Mouse (Mus musculus): ENCODE data around the gene Ctdnep1. TPM values are rescaled to one million over a fixed set of nuclear protein-coding genes. Genes with fewer than 3 reads are reported as not detected.

Ctdnep1 gene
- polyA plus RNA-seq, 1 experiment from 2014 or later = 20.3 TPM

- H3K27me3 ChIP-seq (ENCODE audit: control insufficient read depth, insufficient read depth, low read length) = no peaks in the 10 kb centered on the region
These were observed 47.6 kb downstream of the Ctdnep1 start for GRCm38 (mm10) chr11:70028401-70029129.

GRCm38 (mm10) chr11:70029130-70029801 is 48.3 kb downstream of the Ctdnep1 start:
- Histone ChIP-seq H3K4me2 (peak overlapping the region; percentile 60), H3K9ac (ENCODE audit: low read depth, low read length) (no peak overlapping the region), H3K9me3 (replicated peaks; ENCODE audit: control insufficient read depth, low read length) (no peaks in the 10 kb centered on the region), H3K4me1 (ENCODE audit: control insufficient read depth, insufficient read depth, low read length) (peaks cover 38% of the 10 kb centered on the region), H3K4me3 (ENCODE audit: low read depth, low read length) (peak overlapping the region; percentile 24), H3K36me3 (ENCODE audit: control insufficient read depth, insufficient read depth, low read length) (peaks cover 8% of the 10 kb centered on the region; the same call in 1 of the 2 replicates), H3K27ac (ENCODE audit: low read depth, low read length) (0 out of 2 replicates have a peak overlapping the region, but pooled peaks have one; percentile 32), H3K27me3 (ENCODE audit: control insufficient read depth, insufficient read depth, low read length) (no peaks in the 10 kb centered on the region)
- WGBS (ENCODE audit: insufficient replicate concordance) = under 1% methylated on average over 20 of the region's 20 CpGs
- peak; percentile 71 for ATAC-seq (replicated peaks; ENCODE audit: insufficient number of reproducible peaks, low FRiP score, low TSS enrichment)

More at GRCm38 (mm10) chr11:70028401-70029129, 47.6 kb downstream of the Ctdnep1 start:
- WGBS (ENCODE audit: insufficient replicate concordance) = 27% methylated on average over 12 of the region's 12 CpGs
- peaks cover 38% of the 10 kb centered on the region for H3K4me1 ChIP-seq (ENCODE audit: control insufficient read depth, insufficient read depth, low read length)
- H3K9me3 ChIP-seq (replicated peaks; ENCODE audit: control insufficient read depth, low read length) = no peaks in the 10 kb centered on the region
- peaks cover 8% of the 10 kb centered on the region; the same call in 1 of the 2 replicates for H3K36me3 ChIP-seq (ENCODE audit: control insufficient read depth, insufficient read depth, low read length)
- H3K9ac ChIP-seq (ENCODE audit: low read depth, low read length) = no peak overlapping the region
- peak overlapping the region; percentile 60 for H3K4me2 ChIP-seq
- peak overlapping the region; percentile 24; the same call in 1 of the 2 replicates for H3K4me3 ChIP-seq (ENCODE audit: low read depth, low read length)
- no peak for ATAC-seq (replicated peaks; ENCODE audit: insufficient number of reproducible peaks, low FRiP score, low TSS enrichment)
- H3K27ac ChIP-seq (ENCODE audit: low read depth, low read length) = 0 out of 2 replicates have a peak overlapping the region, but pooled peaks have one; percentile 32

GRCm38 (mm10) chr11:70029829-70030550 is 49.0 kb downstream of the Ctdnep1 start:
- WGBS (ENCODE audit: insufficient replicate concordance) = 54% methylated on average over 11 of the region's 11 CpGs
- no peaks in the 10 kb centered on the region for H3K27me3 ChIP-seq (ENCODE audit: control insufficient read depth, insufficient read depth, low read length)
- peak overlapping the region; percentile 60 for H3K4me2 ChIP-seq
- no peaks in the 10 kb centered on the region for H3K9me3 ChIP-seq (replicated peaks; ENCODE audit: control insufficient read depth, low read length)
- no peak overlapping the region for H3K9ac ChIP-seq (ENCODE audit: low read depth, low read length)
- H3K4me3 ChIP-seq (ENCODE audit: low read depth, low read length) = peak overlapping the region; percentile 24
- H3K4me1 ChIP-seq (ENCODE audit: control insufficient read depth, insufficient read depth, low read length) = peaks cover 38% of the 10 kb centered on the region
- no peak for ATAC-seq (replicated peaks; ENCODE audit: insufficient number of reproducible peaks, low FRiP score, low TSS enrichment)
- no peak overlapping the region for H3K27ac ChIP-seq (ENCODE audit: low read depth, low read length)
- peaks cover 8% of the 10 kb centered on the region; the same call in 1 of the 2 replicates for H3K36me3 ChIP-seq (ENCODE audit: control insufficient read depth, insufficient read depth, low read length)

GRCm38 (mm10) chr11:70030651-70031320 is 49.8 kb downstream of the Ctdnep1 start:
- Histone ChIP-seq H3K9me3 (replicated peaks; ENCODE audit: control insufficient read depth, low read length) (no peaks in the 10 kb centered on the region), H3K4me1 (ENCODE audit: control insufficient read depth, insufficient read depth, low read length) (peaks cover 36% of the 10 kb centered on the region), H3K4me3 (ENCODE audit: low read depth, low read length) (no peak overlapping the region), H3K4me2 (no peak overlapping the region), H3K27me3 (ENCODE audit: control insufficient read depth, insufficient read depth, low read length) (no peaks in the 10 kb centered on the region), H3K9ac (ENCODE audit: low read depth, low read length) (no peak overlapping the region), H3K36me3 (ENCODE audit: control insufficient read depth, insufficient read depth, low read length) (peaks cover 8% of the 10 kb centered on the region; the same call in 1 of the 2 replicates), H3K27ac (ENCODE audit: low read depth, low read length) (no peak overlapping the region)
- ATAC-seq (replicated peaks; ENCODE audit: insufficient number of reproducible peaks, low FRiP score, low TSS enrichment) = no peak
- WGBS (ENCODE audit: insufficient replicate concordance) = 87% methylated on average over 28 of the region's 28 CpGs

- H3K4me2 ChIP-seq = no peak overlapping the region
- 95% methylated on average over 11 of the region's 11 CpGs for WGBS (ENCODE audit: insufficient replicate concordance)
These were observed 50.3 kb downstream of the Ctdnep1 start for GRCm38 (mm10) chr11:70031321-70031670.

GRCm38 (mm10) chr11:70038174-70038573 is 57.2 kb downstream of the Ctdnep1 start:
- H3K4me1 ChIP-seq (ENCODE audit: control insufficient read depth, insufficient read depth, low read length) = no peaks in the 10 kb centered on the region
- no peak overlapping the region for H3K9ac ChIP-seq (ENCODE audit: low read depth, low read length)
- H3K4me3 ChIP-seq (ENCODE audit: low read depth, low read length) = no peak overlapping the region
- no peak for ATAC-seq (replicated peaks; ENCODE audit: insufficient number of reproducible peaks, low FRiP score, low TSS enrichment)
- WGBS (ENCODE audit: insufficient replicate concordance) = 76% methylated on average over 7 of the region's 7 CpGs
- H3K36me3 ChIP-seq (ENCODE audit: control insufficient read depth, insufficient read depth, low read length) = peaks cover 14% of the 10 kb centered on the region; the same call in 1 of the 2 replicates
- H3K4me2 ChIP-seq = no peak overlapping the region
- H3K27ac ChIP-seq (ENCODE audit: low read depth, low read length) = no peak overlapping the region
- H3K9me3 ChIP-seq (replicated peaks; ENCODE audit: control insufficient read depth, low read length) = no peaks in the 10 kb centered on the region
- no peaks in the 10 kb centered on the region for H3K27me3 ChIP-seq (ENCODE audit: control insufficient read depth, insufficient read depth, low read length)

More at GRCm38 (mm10) chr11:70031321-70031670, 50.3 kb downstream of the Ctdnep1 start:
- H3K4me3 ChIP-seq (ENCODE audit: low read depth, low read length) = no peak overlapping the region
- H3K27ac ChIP-seq (ENCODE audit: low read depth, low read length) = no peak overlapping the region
- H3K36me3 ChIP-seq (ENCODE audit: control insufficient read depth, insufficient read depth, low read length) = peaks cover 8% of the 10 kb centered on the region; the same call in 1 of the 2 replicates
- H3K4me1 ChIP-seq (ENCODE audit: control insufficient read depth, insufficient read depth, low read length) = peaks cover 31% of the 10 kb centered on the region
- no peaks in the 10 kb centered on the region for H3K9me3 ChIP-seq (replicated peaks; ENCODE audit: control insufficient read depth, low read length)
- no peaks in the 10 kb centered on the region for H3K27me3 ChIP-seq (ENCODE audit: control insufficient read depth, insufficient read depth, low read length)
- no peak for ATAC-seq (replicated peaks; ENCODE audit: insufficient number of reproducible peaks, low FRiP score, low TSS enrichment)
- H3K9ac ChIP-seq (ENCODE audit: low read depth, low read length) = no peak overlapping the region

GRCm38 (mm10) chr11:70039631-70040030 is 58.7 kb downstream of the Ctdnep1 start:
- Histone ChIP-seq H3K9me3 (replicated peaks; ENCODE audit: control insufficient read depth, low read length) (no peaks in the 10 kb centered on the region), H3K27me3 (ENCODE audit: control insufficient read depth, insufficient read depth, low read length) (no peaks in the 10 kb centered on the region)
- WGBS (ENCODE audit: insufficient replicate concordance) = 88% methylated on average over 10 of the region's 10 CpGs

GRCm38 (mm10) chr11:70040184-70040583 is 59.2 kb downstream of the Ctdnep1 start:
- peaks cover 16% of the 10 kb centered on the region; the same call in 1 of the 2 replicates for H3K36me3 ChIP-seq (ENCODE audit: control insufficient read depth, insufficient read depth, low read length)
- no peak for ATAC-seq (replicated peaks; ENCODE audit: insufficient number of reproducible peaks, low FRiP score, low TSS enrichment)
- WGBS (ENCODE audit: insufficient replicate concordance) = 83% methylated on average over 7 of the region's 7 CpGs

More at GRCm38 (mm10) chr11:70039631-70040030, 58.7 kb downstream of the Ctdnep1 start:
- no peaks in the 10 kb centered on the region for H3K4me1 ChIP-seq (ENCODE audit: control insufficient read depth, insufficient read depth, low read length)
- peaks cover 16% of the 10 kb centered on the region; the same call in 1 of the 2 replicates for H3K36me3 ChIP-seq (ENCODE audit: control insufficient read depth, insufficient read depth, low read length)
- no peak for ATAC-seq (replicated peaks; ENCODE audit: insufficient number of reproducible peaks, low FRiP score, low TSS enrichment)
- H3K27ac ChIP-seq (ENCODE audit: low read depth, low read length) = no peak overlapping the region
- H3K4me2 ChIP-seq = no peak overlapping the region
- no peak overlapping the region for H3K9ac ChIP-seq (ENCODE audit: low read depth, low read length)
- no peak overlapping the region for H3K4me3 ChIP-seq (ENCODE audit: low read depth, low read length)

More at GRCm38 (mm10) chr11:70040184-70040583, 59.2 kb downstream of the Ctdnep1 start:
- no peak overlapping the region for H3K9ac ChIP-seq (ENCODE audit: low read depth, low read length)
- no peaks in the 10 kb centered on the region for H3K4me1 ChIP-seq (ENCODE audit: control insufficient read depth, insufficient read depth, low read length)
- H3K9me3 ChIP-seq (replicated peaks; ENCODE audit: control insufficient read depth, low read length) = no peaks in the 10 kb centered on the region
- no peak overlapping the region for H3K27ac ChIP-seq (ENCODE audit: low read depth, low read length)
- no peaks in the 10 kb centered on the region for H3K27me3 ChIP-seq (ENCODE audit: control insufficient read depth, insufficient read depth, low read length)
- H3K4me3 ChIP-seq (ENCODE audit: low read depth, low read length) = no peak overlapping the region
- no peak overlapping the region for H3K4me2 ChIP-seq
